Mouse (Mus musculus) spleen, embryonic (tissue): Measurements from ENCODE around the gene Kmt2c.

Source experiments
- CTCF ChIA-PET: fragments of 350-600 bp; sonication (Branson Sonifier 250); formaldehyde crosslinking; loops from one replicate; lab custom pipeline; 2022; lab: Charles Lee

The Kmt2c gene

GRCm38 (mm10) chr5:25498346-25498820 lies at the start of gene Kmt2c:
TSS of gene Kmt2c (minus strand) at chr5:25498783.
- CTCF ChIA-PET: interaction anchor here (0.8 kb wide), 1 partner anchor 33 kb away, joined by 5 read pairs; no protein-coding TSS in a partner anchor

- CTCF ChIA-PET: no interaction called here
Observed at GRCm38 (mm10) chr5:25546912-25547311, 48.3 kb upstream of the Kmt2c start.

DNA sequence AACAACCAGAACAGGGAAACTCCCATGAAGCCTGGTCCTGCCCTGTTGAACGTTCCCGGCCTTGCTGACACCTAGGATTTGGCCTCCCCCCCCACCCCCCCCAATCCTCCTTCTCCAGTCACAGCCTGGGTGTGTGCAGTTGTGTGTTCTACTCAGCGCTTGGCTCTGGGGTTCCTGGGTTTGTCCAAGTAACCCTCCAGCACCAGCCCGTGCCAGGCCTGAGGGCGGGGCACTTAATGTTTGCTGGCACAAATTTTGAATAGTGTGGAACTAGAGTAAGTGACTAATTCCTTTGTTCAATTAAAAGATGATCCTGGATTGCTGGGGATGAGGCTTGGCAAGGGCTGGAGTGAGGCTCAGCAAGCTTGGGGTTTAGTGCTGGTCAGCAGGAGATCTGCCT lies 46.0 kb upstream of the Kmt2c start:
- CTCF ChIA-PET: no interaction called here

DNA sequence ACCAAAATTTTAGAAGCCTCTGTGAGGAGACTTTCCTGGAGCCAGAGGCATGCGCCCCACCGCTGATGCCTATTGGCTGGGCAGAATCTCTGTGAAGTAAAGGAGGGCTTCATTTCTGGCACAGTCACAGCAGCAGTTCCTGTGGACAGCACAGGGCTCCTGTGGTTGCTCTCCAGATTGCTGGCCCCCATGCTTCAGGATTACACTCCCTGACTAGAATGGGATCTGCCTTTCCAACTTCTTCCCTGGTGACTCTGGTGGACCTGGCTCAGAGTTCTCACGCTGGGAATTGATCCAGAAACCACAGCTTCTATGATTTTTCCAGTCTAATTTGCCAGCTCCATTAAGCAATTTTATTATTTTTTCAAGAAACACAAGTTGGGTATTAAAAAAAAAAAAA lies 45.5 kb upstream of the Kmt2c start:
- CTCF ChIA-PET: no interaction called here

- CTCF ChIA-PET: interaction anchor here (0.7 kb wide), 1 partner anchor 12 kb away, joined by 3 read pairs; no protein-coding TSS in a partner anchor
Observed at GRCm38 (mm10) chr5:25541661-25542060, 43.1 kb upstream of the Kmt2c start.

- CTCF ChIA-PET: interaction anchor here (0.6 kb wide), 1 partner anchor 22 kb away, joined by 3 read pairs; no protein-coding TSS in a partner anchor
Observed at GRCm38 (mm10) chr5:25540921-25541320, 42.3 kb upstream of the Kmt2c start.

- CTCF ChIA-PET: no interaction called here
Observed at GRCm38 (mm10) chr5:25540412-25540811, 41.8 kb upstream of the Kmt2c start.

GRCm38 (mm10) chr5:25536921-25537409 lies 38.4 kb upstream of the Kmt2c start:
- CTCF ChIA-PET: no interaction called here

DNA sequence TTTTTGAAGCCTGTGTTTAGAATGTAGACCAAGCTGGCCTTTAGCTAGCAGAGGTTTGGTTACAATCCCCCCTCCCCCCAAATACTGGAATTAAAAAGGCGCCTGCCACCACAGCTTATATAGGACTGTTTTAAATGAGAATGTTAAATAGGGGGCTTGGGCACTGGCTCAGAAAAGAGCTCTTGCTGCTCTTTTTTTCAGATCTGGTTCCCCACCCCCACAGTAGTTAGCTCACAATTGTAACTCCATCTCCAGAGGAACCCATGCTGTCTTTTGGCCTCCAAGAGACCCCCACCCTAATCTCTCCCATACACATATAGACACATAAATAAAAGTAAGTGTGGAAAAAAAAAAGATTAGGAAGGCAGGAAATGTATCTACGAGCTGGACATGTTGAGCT lies 37.9 kb upstream of the Kmt2c start:
- CTCF ChIA-PET: no interaction called here

- CTCF ChIA-PET: no interaction called here
Observed at GRCm38 (mm10) chr5:25535566-25535965, 37.0 kb upstream of the Kmt2c start.

DNA sequence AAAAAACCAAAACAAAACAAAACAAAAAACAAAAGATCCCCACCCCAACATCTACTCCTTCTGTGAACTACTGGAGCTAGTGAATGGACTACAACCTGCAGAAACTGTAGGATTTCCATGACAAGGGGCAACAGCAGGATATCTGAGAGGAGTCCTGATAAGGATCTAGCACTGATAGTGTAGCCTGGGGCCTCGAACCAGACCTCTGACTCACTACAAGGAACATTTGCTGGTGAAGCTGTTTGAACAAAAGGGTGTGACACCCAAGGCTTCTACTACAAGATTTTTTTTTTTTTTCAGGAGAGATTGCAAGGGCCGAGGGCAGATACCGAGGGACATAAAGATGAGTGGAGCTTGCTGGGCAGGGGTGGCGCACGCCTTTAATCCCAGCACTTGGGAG lies 34.7 kb upstream of the Kmt2c start:
- CTCF ChIA-PET: interaction anchor here (0.9 kb wide), 1 partner anchor 10 kb away, joined by 3 read pairs; no protein-coding TSS in a partner anchor

GRCm38 (mm10) chr5:25532256-25533147 lies 33.9 kb upstream of the Kmt2c start:
- CTCF ChIA-PET: interaction anchor here (0.6 to 0.9 kb wide), 2 partner anchors 10 to 55 kb away, joined by 3 read pairs; no protein-coding TSS in a partner anchor

GRCm38 (mm10) chr5:25530629-25531028 lies 32.0 kb upstream of the Kmt2c start:
- CTCF ChIA-PET: interaction anchor here (1.0 to 1.1 kb wide), 2 partner anchors 30 to 63 kb away, joined by 4 to 32 read pairs; no protein-coding TSS in a partner anchor

- CTCF ChIA-PET: interaction anchor here (0.6 to 1.1 kb wide), 3 partner anchors 12 to 63 kb away, joined by 3 to 32 read pairs (median 4); no protein-coding TSS in a partner anchor
Observed at GRCm38 (mm10) chr5:25529529-25530421, 31.2 kb upstream of the Kmt2c start.

GRCm38 (mm10) chr5:25528851-25529528 lies 30.4 kb upstream of the Kmt2c start:
- CTCF ChIA-PET: no interaction called here

DNA sequence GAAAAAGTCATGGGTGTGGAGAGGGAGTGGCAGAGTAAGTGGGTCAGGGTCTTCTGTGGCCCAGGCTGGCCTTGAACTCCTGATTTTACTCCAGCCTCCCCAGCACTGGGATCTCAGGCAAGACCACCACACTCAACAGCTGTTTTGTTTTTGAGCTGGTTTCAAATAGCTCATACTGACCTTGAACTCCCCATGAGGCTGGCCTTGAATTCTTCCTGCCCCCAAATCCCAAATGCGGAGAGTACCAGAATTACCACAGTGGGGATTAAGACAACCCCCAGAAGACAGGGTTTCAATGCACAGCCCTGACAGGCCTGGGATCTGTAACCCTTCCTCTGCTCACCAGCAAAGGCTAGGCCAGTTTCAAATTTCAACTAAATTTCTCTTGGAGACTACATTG lies 29.4 kb upstream of the Kmt2c start:
- CTCF ChIA-PET: interaction anchor here (0.6 kb wide), 2 partner anchors 27 to 30 kb away, joined by 3 read pairs; no protein-coding TSS in a partner anchor

DNA sequence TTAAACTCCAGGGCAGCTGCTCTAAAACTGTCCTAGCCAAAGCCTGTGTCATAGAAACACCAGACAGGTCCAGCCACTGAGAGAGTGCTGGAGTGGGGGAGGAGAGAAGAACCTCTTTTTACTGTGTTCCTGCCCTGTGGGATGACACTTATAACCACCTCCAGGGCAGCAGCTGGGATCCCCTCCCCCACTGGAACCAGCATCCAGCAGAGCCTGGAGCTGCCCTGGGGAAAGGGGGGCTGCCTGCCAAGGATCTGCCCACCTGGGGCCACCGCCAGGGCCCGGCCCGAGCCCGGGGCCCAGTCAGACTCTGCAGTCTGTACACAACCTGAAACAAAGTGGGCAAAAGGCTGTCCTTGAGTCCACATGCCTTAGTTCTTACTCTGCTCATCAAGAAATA lies 28.3 kb upstream of the Kmt2c start:
- CTCF ChIA-PET: no interaction called here

GRCm38 (mm10) chr5:25526116-25526515 lies 27.5 kb upstream of the Kmt2c start:
- CTCF ChIA-PET: no interaction called here

DNA sequence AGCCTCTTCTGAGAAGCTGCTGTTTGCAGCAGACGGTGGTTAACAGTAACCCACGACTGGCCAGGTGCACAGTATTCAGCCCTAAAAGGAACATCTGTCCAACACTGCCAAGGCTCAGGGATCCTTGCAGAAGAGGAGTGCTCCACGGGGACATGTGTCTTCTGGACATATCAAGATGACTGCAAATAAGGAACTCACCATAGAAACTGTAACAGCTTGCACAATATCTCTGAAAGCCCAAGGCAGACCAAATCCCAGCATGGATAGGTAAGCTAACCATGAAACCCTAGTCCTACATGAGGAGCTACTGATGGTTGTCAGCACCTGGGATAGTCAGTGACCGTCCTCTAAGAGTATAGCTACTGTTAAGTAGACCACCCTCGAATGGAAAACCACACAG lies 22.9 kb upstream of the Kmt2c start:
- CTCF ChIA-PET: interaction anchor here (0.6 kb wide), 1 partner anchor 99 kb away, joined by 6 read pairs; no protein-coding TSS in a partner anchor

DNA sequence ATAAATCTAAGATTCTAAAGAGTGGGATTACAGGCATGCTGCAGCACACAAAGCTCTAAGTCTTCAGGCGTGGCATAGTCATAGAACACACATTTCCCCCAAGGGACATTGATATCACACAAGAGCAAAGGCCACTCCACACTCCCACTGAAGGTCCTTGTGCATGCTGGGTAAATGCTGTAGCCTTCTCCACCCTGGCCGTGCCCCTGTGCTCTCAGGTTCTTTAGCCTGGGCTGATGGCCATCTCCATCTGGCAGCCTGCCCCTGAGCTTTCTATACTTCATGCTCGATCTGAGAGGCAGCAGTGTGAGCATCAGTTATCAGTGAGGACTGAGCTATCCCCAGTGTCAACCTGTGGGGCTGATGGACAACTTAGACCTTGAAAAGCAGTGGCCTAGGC lies 21.2 kb upstream of the Kmt2c start:
- CTCF ChIA-PET: interaction anchor here (0.6 kb wide), 1 partner anchor 21 kb away, joined by 3 read pairs; no protein-coding TSS in a partner anchor

DNA sequence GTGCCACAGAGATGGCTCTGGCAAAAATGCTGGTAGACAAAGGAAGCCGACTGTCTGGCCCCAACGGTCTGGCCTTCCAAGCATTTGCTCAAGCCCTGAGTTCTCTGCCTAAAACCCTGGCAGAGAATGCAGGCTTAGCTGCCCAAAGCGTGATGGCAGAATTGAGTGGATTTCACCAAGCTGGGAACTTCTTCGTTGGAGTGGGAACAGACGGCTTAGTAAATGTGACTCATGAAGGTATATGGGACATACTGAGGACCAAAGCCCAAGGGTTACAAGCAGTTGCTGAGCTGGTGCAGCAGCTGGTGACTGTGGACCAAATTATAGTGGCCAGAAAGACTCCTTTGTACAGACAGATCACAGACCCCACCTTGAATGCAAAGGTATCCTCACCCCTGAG lies 19.0 kb upstream of the Kmt2c start:
- CTCF ChIA-PET: no interaction called here
